Mouse (Mus musculus): ENCODE measurements around the gene Tmem248. TPM values are rescaled to one million over a fixed set of nuclear protein-coding genes. Genes with fewer than 3 reads are reported as not detected.

The Tmem248 gene
- polyA plus RNA-seq, 1 experiment from 2014 or later = 33.5 TPM

- no peak for ATAC-seq (ENCODE audit: extremely low read depth, insufficient number of reproducible peaks, low FRiP score, low TSS enrichment)
- H3K27ac ChIP-seq (replicated peaks) = no peak overlapping the region
- H3K4me1 ChIP-seq = peaks cover 7% of the 10 kb centered on the region
- no peak overlapping the region for H3K9ac ChIP-seq
- WGBS = 69% methylated on average over 4 of the region's 4 CpGs
- no peaks in the 10 kb centered on the region for H3K27me3 ChIP-seq (replicated peaks)
- H3K4me2 ChIP-seq = no peak overlapping the region
- H3K4me3 ChIP-seq = no peak overlapping the region
- H3K36me3 ChIP-seq = peaks cover 81% of the 10 kb centered on the region
- no peaks in the 10 kb centered on the region for H3K9me3 ChIP-seq
These were observed 12.9 kb upstream of the Tmem248 start for GRCm38 (mm10) chr5:130203948-130204347.

DNA sequence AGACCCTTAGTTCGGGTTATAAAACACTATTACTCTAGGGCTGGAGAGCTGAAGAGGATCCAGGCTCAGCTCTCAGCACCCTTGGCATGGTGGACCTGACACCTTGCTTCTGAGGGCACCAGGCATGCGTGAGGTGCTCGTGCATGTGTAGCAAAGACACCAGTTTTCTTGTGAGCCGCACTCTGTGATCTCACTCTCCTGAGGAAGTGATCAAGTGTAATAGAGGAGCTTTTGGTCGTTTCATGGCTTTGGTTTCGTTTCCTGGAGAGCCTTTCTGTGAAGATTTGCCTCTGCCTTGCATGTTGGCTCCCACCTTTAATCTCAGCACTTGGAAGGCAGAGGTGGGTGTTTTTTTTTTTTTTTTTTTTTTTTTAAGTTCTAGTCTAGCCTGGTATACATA is 12.3 kb upstream of the Tmem248 start:
- H3K4me3 ChIP-seq = no peak overlapping the region

GRCm38 (mm10) chr5:130205441-130206023 is 11.3 kb upstream of the Tmem248 start:
- 96% methylated on average over 3 of the region's 3 CpGs for WGBS

More for the DNA sequence above, 12.3 kb upstream of the Tmem248 start:
- Histone ChIP-seq H3K9ac (no peak overlapping the region), H3K4me1 (peaks cover 7% of the 10 kb centered on the region), H3K36me3 (peaks cover 81% of the 10 kb centered on the region), H3K27me3 (replicated peaks) (no peaks in the 10 kb centered on the region), H3K4me2 (no peak overlapping the region), H3K27ac (replicated peaks) (no peak overlapping the region), H3K9me3 (no peaks in the 10 kb centered on the region)
- no peak for ATAC-seq (ENCODE audit: extremely low read depth, insufficient number of reproducible peaks, low FRiP score, low TSS enrichment)
- 87% methylated on average over 6 of the region's 6 CpGs for WGBS

DNA sequence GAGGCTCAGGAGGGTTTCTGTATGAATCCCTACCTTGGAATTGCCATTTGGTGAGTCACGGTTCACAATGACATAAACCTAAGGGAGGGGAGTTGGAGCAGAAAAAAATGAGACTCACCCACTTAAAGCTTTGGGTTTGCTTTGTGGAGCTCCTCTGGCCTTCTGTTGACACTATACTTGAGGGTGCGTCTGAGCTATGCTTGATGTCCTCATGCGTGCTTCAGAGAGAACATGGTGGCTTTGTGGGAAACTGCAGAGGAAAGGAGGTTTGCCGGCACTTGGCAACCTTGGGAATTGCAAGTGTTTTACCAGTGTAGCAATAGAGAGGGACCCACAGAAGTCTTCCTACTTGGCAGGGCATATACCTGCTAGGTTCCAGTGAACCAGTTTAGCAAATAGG is 9.6 kb upstream of the Tmem248 start:
- H3K27me3 ChIP-seq (replicated peaks) = no peaks in the 10 kb centered on the region
- peaks cover 87% of the 10 kb centered on the region for H3K36me3 ChIP-seq
- ATAC-seq (ENCODE audit: extremely low read depth, insufficient number of reproducible peaks, low FRiP score, low TSS enrichment) = no peak

More at GRCm38 (mm10) chr5:130205441-130206023, 11.3 kb upstream of the Tmem248 start:
- Histone ChIP-seq H3K27me3 (replicated peaks) (no peaks in the 10 kb centered on the region), H3K4me2 (no peak overlapping the region), H3K27ac (replicated peaks) (no peak overlapping the region), H3K36me3 (peaks cover 82% of the 10 kb centered on the region), H3K9ac (no peak overlapping the region), H3K9me3 (no peaks in the 10 kb centered on the region), H3K4me3 (no peak overlapping the region), H3K4me1 (peaks cover 7% of the 10 kb centered on the region)
- no peak for ATAC-seq (ENCODE audit: extremely low read depth, insufficient number of reproducible peaks, low FRiP score, low TSS enrichment)

GRCm38 (mm10) chr5:130212956-130213355 is 3.9 kb upstream of the Tmem248 start:
- ATAC-seq (ENCODE audit: extremely low read depth, insufficient number of reproducible peaks, low FRiP score, low TSS enrichment) = no peak
- Histone ChIP-seq H3K27ac (replicated peaks) (no peak overlapping the region), H3K4me1 (no peaks in the 10 kb centered on the region), H3K27me3 (replicated peaks) (no peaks in the 10 kb centered on the region), H3K36me3 (peaks cover 80% of the 10 kb centered on the region), H3K4me2 (no peak overlapping the region), H3K9me3 (no peaks in the 10 kb centered on the region), H3K4me3 (no peak overlapping the region), H3K9ac (no peak overlapping the region)
- whole genome bisulfite sequencing = 89% methylated on average over 11 of the region's 11 CpGs

More for the DNA sequence above, 9.6 kb upstream of the Tmem248 start:
- 85% methylated on average over 4 of the region's 4 CpGs for WGBS
- Histone ChIP-seq H3K27ac (replicated peaks) (no peak overlapping the region), H3K9me3 (no peaks in the 10 kb centered on the region), H3K4me1 (peaks cover 7% of the 10 kb centered on the region), H3K4me3 (no peak overlapping the region), H3K4me2 (no peak overlapping the region), H3K9ac (no peak overlapping the region)

- Histone ChIP-seq H3K4me1 (peaks cover 10% of the 10 kb centered on the region), H3K9me3 (no peaks in the 10 kb centered on the region), H3K36me3 (peaks cover 36% of the 10 kb centered on the region), H3K4me2 (no peak overlapping the region), H3K9ac (no peak overlapping the region), H3K27ac (replicated peaks) (no peak overlapping the region), H3K27me3 (replicated peaks) (no peaks in the 10 kb centered on the region), H3K4me3 (no peak overlapping the region)
- whole genome bisulfite sequencing = 81% methylated on average over 4 of the region's 4 CpGs
- ATAC-seq (ENCODE audit: extremely low read depth, insufficient number of reproducible peaks, low FRiP score, low TSS enrichment) = no peak
These were observed 525 bp downstream of the Tmem248 start for GRCm38 (mm10) chr5:130217406-130217805.

DNA sequence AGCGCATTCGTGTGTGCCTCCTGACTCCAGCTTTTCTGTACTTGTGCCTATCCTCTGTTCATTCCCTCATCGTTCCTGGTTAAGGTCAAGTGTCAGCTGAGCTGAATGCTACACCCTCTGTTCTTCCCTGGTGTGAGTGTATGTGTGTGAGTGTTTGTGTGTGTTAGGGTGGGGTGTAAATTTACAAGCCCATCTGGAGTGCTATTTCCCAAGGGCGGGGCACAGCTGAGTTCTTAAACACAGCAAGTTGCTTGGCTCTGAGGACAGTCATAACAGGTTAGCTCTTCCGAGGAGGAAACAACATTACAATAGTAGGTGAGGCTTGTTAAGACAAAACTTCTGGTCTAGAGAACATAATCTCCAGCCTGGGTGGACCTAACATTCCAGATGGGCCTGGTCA is 1.5 kb downstream of the Tmem248 start:
- no peak overlapping the region for H3K27ac ChIP-seq (replicated peaks)
- no peaks in the 10 kb centered on the region for H3K27me3 ChIP-seq (replicated peaks)
- peaks cover 26% of the 10 kb centered on the region for H3K36me3 ChIP-seq
- H3K9ac ChIP-seq = no peak overlapping the region
- H3K4me3 ChIP-seq = no peak overlapping the region
- no peak for ATAC-seq (ENCODE audit: extremely low read depth, insufficient number of reproducible peaks, low FRiP score, low TSS enrichment)
- peaks cover 16% of the 10 kb centered on the region for H3K4me1 ChIP-seq
- no peak overlapping the region for H3K4me2 ChIP-seq
- H3K9me3 ChIP-seq = no peaks in the 10 kb centered on the region
- 83% methylated on average over 5 of the region's 5 CpGs for WGBS

DNA sequence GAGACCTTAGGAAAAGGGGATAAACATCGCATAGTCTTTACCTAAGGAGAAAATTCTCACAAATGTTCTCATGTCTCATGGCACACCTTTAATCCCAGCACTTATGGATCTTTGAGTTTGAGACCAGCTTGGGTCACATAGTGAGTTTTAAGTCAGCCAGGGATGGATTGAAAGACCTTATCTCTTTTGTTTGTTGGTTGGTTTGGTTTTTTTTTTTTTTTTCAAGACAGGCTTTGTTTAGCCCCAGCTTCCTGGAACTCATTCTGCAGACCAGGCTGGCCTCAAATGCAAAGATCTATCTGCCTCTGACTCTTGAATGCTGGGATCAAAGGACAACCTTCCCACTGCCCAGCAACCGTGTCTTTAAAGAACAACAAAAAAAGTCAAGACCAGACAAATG is 4.4 kb downstream of the Tmem248 start:
- Histone ChIP-seq H3K27me3 (replicated peaks) (no peaks in the 10 kb centered on the region), H3K27ac (replicated peaks) (peak overlapping the region; percentile 87; the same call in 1 of the 2 replicates), H3K4me2 (peak overlapping the region; percentile 86), H3K9ac (peak overlapping the region; percentile 99), H3K4me3 (peak overlapping the region; percentile 100), H3K9me3 (no peaks in the 10 kb centered on the region), H3K4me1 (peaks cover 31% of the 10 kb centered on the region), H3K36me3 (peaks cover 10% of the 10 kb centered on the region; the same call in 1 of the 2 replicates)
- ATAC-seq (ENCODE audit: extremely low read depth, insufficient number of reproducible peaks, low FRiP score, low TSS enrichment) = no peak
- 44% methylated on average over 2 of the region's 2 CpGs for WGBS

- Histone ChIP-seq H3K36me3 (peaks cover 10% of the 10 kb centered on the region; the same call in 1 of the 2 replicates), H3K4me3 (peak overlapping the region; percentile 100), H3K4me2 (peak overlapping the region; percentile 86), H3K9me3 (no peaks in the 10 kb centered on the region), H3K27ac (replicated peaks) (peak overlapping the region; percentile 87), H3K27me3 (replicated peaks) (no peaks in the 10 kb centered on the region), H3K4me1 (peaks cover 35% of the 10 kb centered on the region), H3K9ac (peak overlapping the region; percentile 99)
- ATAC-seq (ENCODE audit: extremely low read depth, insufficient number of reproducible peaks, low FRiP score, low TSS enrichment) = peak; percentile 31
- 1% methylated on average over 10 of the region's 10 CpGs for WGBS
These were observed 4.9 kb downstream of the Tmem248 start for GRCm38 (mm10) chr5:130221760-130222145.

DNA sequence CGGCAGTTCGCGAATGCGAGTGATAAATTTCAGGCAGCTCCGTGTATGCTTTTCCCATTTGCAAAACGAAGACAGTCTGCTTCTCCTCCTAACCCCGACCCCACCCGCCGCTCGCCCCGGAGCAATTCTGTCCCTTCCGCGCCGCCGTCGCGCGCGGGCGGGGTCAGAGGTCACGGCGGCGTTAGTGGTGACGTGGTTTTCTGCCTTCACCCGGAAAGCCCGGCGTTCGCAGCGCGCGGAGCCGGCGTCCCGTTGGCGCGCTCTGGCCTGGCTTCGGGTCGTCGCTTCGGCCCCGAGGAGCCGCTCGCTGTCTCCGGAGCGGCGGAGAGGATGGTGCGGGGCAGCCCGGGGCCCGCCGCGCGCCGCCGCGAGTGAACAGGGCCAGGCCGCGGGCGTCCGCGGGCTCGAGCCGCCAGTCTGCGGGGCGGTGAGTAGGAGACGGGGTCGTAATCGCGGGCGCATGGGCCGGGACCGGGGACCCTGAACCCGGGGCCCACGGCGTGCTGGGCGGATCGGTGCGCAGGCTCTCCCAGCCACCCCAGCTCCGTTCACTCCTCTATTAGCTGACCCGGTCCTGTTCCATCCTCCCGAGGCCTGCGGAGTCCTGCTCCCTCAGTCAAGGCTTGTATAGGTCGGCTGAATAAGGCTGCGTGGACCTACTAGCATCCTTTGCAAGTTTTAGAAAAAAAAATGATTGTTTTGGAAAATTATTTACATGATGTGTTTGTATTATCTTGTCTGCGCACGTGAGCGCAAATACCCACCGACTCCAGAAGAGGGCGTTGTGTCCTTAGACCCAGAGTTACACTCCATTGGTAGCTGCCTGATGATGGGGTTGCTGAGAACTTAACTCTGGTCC is 5.5 kb downstream of the Tmem248 start:
- H3K27ac ChIP-seq (replicated peaks) = peak overlapping the region; percentile 87
- peaks cover 39% of the 10 kb centered on the region for H3K4me1 ChIP-seq
- H3K9me3 ChIP-seq = no peaks in the 10 kb centered on the region
- H3K4me3 ChIP-seq = peak overlapping the region; percentile 100
- peak overlapping the region; percentile 99 for H3K9ac ChIP-seq
- peaks cover 10% of the 10 kb centered on the region; the same call in 1 of the 2 replicates for H3K36me3 ChIP-seq
- no peaks in the 10 kb centered on the region for H3K27me3 ChIP-seq (replicated peaks)
- H3K4me2 ChIP-seq = peak overlapping the region; percentile 86
- peak; percentile 76 for ATAC-seq (ENCODE audit: extremely low read depth, insufficient number of reproducible peaks, low FRiP score, low TSS enrichment)
- under 1% methylated on average over 84 of the region's 88 CpGs for WGBS

DNA sequence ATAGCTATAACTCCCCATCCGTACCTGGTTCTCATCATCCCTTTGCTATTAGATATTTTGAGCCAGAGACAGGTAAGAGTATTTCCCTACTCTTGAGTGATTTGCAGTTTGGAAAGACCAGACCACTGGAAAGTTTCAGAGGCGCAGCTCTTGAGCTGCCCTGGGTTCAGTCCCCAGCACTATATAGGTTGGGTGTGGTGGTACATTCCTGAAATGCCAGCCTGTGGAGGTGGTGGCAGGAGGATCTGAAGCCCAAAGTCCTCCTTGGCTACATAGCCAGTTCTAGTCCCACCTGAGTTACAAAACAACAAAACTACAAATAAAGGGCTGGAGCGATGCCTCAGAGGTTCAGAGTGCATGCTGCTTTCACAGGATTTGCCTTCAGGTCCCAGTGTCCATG is 9.9 kb downstream of the Tmem248 start:
- no peaks in the 10 kb centered on the region for H3K9me3 ChIP-seq
- H3K27me3 ChIP-seq (replicated peaks) = no peaks in the 10 kb centered on the region
- H3K9ac ChIP-seq = peak overlapping the region; percentile 44
- H3K27ac ChIP-seq (replicated peaks) = no peak overlapping the region
- no peak for ATAC-seq (ENCODE audit: extremely low read depth, insufficient number of reproducible peaks, low FRiP score, low TSS enrichment)
- peaks cover 38% of the 10 kb centered on the region for H3K36me3 ChIP-seq
- H3K4me1 ChIP-seq = peaks cover 28% of the 10 kb centered on the region
- WGBS = 81% methylated on average over 3 of the region's 3 CpGs
- H3K4me3 ChIP-seq = no peak overlapping the region
- no peak overlapping the region for H3K4me2 ChIP-seq

Data from heart, embryonic 13.5 days (tissue).